Mouse (Mus musculus) c-Kit-negative CD71-positive TER-119-positive erythroid progenitor cells, embryonic 14.5 days (primary cell): Measurements from ENCODE around the gene Nptx1.

Experiments used
- DNase-seq: peaks from one replicate; pipeline ENCODE4 v3.0.0-alpha.2; 2013; ENCODE audit warnings: low read depth, low spot score

Nptx1 gene

DNA sequence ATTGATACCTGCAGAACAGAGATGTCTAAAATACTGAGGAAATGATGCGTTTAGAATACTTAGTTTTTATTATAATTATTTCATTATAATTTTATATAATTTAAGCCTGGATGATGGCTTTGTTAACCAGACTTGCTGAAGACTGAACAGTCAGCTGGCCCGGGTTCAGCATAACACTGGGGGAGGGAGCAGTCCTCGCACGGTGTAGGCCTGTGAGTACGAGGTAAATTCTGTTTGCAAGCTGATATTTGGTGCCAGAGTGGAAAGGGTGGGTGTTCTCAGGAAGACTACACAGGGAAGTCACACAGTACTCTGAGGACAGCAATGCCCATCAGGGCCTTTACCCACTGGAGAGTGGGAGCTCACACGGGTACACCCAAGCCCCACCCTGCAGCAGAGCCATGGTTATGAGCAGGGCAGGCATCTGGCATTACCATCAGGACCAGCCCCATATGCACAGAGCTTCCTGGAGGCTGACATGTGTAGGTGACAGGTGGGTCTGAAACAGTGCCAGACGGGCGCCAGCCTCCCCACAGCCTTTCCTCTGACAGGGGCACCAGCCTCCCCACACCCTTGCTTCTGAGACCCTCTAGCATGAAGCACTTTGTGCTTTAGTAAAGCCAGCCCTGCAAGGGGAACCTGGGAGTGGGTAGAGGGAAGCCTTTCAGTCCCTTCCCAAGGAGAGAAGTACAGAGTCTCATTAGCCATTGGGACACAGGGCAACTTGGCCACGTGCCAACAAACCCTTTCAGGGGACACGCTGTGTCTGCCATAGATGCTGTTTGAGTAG lies 3.2 kb upstream of the Nptx1 start:
- DNase-seq: no peak

DNA sequence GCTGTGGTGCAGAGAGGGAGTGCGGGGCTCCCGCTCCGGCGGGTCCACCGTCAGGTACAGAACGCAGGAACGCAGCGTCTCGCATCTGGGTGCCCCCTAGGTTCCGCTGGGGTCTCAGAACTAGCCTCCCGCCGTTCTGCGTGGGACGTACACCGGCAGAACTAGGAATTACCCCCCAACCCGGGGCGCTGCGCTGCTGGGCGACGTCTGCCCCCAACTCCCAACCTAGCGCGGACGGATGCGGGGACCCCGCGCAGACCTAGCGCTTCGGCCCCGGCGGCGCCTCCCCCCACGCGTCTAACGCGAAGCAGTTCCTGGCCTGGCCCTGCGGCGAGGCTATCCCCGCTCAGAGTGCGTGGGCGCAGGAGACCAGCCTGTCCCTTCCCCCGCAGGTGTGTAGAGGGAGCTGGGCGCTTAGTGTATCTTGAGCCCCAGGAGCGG lies 1.8 kb upstream of the Nptx1 start:
- DNase-seq: no peak

DNA sequence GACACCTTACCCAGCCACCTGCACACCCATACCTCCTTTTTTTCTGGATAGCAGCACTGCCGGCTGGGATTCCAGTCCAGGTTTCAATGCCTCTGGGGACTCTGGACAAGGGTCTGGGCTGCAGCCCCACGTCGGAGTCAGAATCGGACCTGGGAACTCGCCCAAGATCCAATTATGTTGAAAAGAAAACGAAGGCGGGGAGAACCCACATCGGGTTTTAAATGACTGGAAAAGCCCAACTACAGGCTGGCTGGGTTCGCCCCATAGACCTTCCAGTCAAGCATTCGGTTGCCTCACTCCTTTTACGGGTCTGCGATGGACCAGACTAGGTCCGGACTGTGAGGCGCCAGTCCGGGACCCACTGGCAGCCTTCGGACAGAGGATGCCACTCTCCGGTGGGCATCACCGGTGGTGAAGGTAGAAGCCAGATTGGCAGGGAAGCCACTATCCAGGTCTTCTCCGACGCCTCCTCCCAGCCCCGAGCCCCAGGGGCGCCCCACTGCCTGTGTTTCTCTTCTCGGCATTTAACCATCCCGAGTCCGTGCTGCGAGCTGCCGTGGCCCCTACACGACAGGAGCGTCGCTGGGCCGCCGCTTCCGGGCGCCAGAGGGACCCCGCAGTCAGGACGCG lies 1.3 kb upstream of the Nptx1 start:
- DNase-seq: no peak

DNA sequence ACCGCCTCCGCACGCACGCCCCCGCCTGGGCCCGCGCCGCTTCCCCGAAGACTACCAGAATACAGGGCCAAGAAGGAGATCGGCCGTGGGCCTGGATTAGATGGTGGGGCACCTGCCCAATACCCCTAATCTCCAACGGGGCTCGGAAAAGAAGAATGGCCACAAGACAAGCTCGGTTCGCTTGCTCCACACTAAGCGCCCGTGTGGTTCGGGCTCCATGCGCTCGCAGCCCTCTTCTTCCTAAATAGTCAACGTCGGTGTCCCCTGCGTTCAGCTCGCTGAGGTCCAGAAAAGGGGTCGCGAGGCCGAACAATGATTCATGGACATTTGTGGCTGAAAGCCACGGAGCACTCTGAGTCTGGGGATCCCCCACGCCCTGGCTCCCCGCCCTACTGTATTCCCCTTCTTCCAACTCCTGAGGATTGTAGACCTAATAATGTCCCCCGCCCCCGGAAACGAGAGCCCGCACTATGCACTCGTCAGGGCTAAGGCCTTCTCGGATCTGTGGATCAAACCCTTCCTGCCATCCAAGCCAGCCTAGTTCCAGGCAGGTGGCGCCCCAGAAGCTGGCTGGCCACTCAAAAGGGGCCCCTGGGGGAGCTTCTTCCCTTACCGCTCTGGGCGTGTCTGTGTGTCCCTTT lies 518 bp upstream of the Nptx1 start:
- DNase-seq: no peak

DNA sequence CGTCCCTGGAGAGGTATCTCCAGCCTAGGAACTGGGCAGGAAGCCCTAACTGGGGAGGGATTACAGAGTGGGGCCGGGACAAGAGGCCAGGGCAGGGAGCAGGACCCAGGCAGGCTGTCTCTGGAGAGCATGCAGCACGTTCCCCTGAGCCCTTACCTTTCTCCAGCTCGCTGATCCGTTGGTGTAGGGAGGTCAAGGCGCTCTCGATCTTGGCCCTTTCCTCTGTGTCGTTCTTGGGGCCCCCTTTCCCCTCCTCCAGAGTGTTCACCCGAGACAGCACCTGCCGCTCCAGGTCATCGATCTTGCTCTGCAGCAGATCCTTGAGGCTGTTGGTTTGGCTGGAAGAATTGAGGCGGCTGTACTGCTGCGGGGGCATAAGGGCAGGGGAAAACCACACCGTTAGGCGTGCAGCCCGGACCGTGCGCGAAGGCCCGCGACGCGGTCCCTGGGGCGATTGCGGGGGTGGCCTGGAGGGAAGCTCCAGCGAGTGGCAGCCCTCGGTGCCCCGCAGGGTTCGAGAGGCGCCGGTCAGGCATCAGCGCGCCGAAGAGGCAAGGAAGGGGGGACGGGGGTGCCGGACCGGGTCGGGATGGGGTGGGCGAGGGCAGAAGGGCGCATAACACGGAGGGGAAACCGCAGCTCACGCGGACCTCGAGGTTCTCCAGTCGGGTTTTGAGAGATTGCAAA lies 914 bp downstream of the Nptx1 start:
- DNase-seq: no peak

DNA sequence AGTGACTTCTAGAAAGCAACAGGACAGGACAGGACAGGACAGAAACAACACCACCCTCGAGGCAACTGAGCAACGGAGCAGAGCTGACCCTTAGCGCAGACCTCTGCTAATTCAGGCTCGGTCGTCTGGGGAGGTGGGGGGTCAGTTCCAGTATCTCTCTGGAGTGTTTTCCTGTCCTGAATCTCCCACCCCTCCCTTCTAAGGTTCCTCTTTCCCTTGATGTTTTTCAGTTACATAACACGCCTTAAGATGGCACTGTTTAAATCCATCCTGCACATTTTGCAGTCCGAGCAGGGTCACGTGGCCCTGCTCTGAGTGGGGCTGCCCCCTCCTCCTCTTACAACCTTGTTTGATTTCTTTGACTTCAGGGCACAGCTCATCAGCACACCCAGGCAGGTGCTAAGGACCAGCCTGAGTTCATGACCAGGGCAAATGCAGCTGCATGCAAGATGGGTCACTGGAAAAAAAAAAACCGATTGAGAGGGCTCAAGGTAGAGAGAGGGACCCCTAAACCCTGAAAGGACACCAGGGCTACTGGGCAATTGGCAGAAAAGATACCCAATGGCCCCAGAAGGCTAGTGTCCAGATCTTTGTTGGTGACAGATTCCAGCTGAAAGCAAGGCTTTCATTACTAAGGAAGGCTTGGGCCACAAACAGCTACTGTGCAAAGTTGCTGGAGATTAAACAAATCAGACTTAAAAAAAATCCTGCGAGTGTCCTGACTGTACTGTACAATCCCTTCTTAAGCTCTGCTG lies 1.6 kb downstream of the Nptx1 start:
- no peak for DNase-seq

DNA sequence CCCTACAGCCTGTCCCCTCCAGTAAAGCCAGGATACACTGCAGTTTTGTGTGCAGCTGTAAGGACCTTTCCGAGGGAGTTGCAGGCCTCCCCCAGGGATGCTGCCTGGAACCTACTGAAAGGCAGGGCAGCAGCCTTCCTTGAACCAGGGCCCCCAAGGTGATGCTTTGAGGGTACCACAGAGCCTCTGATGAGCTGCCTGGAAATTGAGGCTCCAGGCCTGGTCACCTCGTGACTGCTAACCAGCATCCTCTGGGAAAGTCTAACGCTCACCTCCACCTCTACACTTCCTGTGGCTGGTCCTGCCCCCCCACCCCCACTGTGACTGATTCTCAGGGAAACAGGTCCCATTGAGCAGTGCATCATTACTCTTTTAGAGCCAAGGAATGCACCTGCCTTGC lies 2.3 kb downstream of the Nptx1 start:
- DNase-seq: no peak

DNA sequence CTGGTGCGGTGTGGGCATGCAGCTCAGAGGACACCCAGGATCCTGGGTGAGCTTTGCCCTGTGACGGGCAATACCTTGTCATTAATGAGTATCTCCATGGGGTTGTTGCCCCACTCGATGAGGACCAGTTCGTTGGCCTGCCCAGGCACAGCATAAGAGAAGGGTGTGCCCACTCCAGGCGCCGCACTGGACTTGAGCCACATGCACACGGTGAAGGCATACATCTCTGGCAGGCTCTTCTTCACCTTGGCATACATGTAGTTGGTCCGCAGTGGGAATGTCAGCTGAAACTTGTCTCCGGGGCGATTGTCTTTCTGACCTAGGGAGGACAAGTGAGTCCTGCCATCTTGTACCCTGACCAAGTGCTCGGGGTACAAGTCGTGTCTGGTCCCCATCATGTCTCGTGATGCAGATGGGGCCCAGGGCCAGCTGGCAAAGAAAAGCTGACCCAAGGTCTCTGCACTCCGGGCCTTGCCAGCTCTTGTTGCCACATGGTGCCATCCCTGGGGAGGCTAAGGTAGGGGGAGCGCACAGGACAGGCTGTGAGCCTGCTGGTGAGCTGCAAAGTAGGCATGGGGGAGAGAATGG lies 2.9 kb downstream of the Nptx1 start:
- DNase-seq: no peak

DNA sequence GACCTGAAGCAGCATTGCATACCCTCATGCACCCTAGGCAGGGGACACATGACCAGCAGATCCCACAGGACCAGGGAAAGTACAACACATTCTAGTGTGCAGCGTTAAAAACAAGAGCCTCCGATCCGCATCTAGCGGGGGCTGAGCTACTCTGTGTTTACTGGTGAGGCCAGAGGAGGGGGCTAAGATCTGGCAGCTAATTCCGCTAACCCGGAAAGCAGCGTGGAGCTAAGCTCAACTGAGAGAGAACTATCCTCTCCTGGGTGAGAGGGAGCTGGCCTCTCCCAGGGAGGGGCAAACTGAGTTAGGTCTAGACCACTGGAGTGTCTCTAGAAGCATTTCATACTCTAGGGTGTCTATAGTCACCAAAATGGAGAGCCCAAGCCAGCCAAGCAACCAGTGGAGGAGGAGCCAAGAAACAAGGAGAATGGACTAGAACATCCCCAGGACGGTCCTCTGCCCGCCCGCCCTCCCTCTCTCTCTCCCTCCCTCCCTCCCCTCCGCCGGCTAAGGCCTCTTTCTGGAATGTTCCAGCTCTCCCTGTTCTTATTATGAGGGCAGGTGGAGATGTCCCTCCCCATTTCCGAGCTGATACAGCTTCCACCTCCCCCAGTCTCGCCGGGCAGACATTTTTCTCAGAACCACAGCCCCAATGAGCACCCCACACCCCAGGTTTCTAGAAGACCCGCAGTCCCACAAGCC lies 3.6 kb downstream of the Nptx1 start:
- no peak for DNase-seq

DNA sequence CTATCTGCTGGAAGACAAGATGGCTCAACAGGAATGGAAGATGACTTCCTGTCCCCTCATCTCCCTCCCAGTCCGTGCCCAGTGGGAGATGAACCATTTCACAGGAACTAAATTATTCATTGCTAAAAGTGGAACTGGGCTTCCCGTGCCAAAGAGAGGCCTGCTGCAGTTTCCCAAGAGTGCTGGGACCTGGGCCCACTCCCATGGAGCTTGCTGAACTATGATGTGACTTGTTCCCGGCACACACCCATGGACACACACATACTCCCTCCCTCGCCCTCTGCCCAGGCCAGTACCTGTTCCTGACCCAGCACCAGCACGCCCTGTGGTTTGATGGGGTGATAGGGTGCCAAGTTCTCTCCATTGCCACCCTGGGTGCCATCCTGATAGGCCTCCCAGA lies 4.7 kb downstream of the Nptx1 start:
- no peak for DNase-seq

DNA sequence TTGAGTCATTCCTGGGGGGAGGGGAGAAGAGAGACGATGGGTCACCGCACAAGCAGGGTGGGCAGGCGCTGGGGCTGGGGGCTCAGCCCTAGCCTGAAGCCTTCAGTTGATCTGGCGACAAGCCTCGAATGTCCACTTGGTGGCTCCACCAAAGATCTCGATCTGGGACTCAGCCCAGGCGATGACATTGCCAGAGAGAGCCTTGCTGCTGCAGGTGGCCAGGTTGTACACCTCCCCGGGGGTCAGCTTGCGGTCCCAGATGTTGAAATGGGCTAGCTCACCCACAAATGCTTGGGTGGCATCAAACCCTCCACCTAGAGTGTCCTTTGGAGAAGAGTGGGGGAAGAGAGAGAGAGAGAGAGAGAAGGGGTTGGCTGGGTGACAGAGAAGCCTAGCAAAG lies 5.2 kb downstream of the Nptx1 start:
- DNase-seq: no peak

DNA sequence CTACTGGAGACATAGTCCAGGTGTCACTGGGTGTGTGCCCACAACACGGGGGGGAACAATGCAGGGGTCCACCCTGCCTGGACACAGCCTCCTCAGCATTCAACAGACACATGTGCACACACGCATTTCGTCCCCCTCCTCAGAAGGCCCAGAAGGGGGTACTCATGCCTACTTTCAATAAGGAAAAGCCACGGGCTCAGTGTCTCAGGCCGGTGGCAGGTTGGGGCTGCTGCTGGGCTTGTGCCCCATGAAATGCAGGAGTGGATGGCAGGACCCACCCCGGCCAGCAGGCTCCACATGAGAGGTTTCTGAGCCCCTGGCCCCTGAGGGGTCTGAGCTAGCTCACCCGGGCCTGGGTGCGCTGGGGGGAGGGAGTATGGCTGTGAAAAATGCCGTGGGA lies 6.5 kb downstream of the Nptx1 start:
- DNase-seq: no peak

DNA sequence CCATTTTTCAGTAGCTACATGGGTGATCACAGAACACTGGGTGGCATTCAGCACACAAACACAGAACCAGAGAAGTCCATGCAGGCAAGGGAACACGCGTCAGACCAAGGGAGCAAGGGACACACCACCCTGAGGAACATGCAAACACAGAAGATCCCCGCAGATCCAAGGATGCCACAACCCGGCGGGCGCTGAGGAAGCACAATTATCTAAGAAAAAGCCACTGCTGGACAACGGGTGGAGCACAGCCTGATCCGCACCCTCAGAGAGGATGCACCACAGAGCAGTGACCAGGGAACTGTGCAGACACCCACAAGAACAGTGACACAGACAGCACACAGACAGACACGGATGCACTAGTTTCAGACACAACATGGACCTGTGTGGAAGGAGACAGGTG lies 7.0 kb downstream of the Nptx1 start:
- no peak for DNase-seq

DNA sequence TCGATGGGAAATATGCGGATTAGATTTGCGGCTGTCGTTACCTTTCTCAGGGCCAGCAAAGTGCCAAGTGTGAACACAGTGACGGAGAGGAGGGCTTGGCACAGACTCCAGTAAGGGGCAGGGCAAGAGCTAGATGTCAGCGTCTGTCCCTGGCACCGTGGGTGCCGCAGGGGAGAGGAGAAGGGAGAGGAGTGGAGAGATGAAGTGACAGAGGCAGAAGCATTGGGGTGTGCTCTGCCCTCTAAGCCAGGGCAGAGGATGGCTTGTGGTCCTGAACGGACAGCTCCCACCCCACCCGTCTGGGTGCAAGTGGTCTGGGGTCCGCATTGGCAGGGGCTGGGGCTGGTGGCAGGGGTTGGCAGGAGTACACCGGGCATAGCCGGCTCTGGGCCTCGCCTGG lies 7.6 kb downstream of the Nptx1 start:
- DNase-seq: no peak

DNA sequence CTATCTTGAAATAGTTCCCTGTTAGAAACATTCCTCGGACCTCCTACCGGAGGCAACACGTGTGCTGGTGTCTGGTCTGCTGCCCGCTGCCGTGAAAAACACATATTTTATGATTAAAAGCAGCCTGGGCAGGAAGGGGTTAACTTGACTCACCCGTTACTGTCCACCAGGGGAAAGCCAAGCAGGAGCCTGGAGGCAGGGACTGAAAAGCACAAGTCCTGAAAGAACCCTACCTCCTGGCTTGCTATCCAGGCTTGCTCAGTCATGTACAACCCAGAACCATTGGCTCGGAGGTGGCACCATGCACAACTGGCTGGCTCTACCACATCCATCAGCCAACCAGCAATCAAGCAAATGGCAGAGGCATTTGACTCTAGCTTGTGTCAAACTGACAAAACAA lies 13.8 kb downstream of the Nptx1 start:
- no peak for DNase-seq

DNA sequence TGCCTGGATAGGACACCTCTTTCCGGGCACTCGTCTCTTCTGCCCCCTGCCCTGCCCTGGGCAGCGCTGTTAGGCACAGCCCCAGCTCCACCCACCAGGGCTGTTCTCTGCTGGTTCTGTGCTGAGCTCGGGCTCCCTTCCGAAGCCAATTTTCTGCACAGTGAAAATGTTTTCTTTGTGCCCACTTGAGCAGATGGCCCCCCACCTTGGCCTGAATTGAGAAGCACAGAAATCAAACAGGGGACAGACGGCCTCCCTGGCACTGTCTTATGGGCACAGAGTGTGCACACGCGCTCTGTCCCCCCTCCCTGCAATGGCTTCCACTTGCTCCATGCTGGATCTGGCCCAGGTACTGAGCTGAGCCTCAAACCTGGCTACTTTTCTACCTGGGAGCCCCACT lies 15.1 kb downstream of the Nptx1 start:
- no peak for DNase-seq

DNA sequence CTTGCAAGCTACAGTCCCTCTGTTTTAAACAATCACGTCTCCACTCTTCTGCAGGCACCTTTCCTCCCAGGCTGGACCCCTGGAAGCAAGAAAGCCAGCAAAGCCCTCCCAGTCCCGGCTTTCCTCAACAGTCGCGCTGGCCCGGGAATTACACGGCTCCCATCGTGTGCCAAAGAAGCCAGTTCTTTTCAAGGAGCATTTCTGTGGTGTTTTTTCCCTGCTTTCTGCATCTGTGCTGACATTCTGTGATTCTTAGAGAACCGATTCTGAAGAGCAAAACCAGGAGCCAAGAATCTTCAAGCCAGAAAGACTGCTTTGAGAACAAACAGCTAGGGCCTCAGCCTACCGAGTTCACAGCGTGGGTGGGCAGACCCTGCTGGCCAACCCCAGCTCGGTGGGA lies 18.6 kb downstream of the Nptx1 start:
- DNase-seq: no peak

DNA sequence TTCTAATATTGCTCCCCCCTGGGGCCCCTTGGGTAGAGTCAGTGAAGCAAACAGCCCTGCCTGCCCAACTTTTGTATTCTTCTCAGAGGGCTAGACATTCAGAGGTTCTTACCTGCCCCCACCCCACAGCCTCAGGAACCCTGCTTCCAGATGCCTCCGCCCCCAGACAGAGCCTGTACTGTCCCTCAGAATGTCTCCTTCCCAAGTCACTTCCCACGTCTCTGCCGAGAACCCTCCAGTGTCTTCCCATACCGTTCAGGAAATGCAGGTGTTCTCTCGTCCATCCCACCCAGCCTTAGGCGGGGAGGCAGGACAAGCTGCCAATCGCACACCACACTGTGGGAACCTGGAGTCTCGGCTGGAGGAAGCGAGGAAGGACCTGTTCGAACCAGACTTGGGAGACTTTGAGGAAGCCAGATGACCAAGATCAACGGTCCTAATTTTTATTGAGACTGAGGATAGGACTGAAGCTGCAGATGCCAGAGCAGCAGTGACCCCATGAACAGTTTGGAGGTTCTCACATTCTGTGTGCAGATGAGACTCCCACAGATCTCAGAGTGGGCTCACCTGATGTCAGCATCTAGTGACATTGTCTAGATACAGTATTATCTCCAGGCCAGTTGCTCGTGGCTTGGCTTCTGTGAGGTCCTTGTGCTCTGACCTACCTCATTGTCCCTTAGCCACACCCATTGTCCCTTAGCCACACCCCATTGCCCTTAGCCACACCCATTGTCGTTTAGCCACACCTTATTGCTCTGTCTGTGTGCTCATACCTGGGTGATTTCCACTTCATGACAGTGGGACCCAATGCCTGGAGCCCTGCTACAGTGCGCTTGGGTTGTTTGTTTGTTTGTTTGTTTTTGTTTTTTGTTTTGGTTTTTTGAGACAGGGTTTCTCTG lies 21.2 kb downstream of the Nptx1 start:
- no peak for DNase-seq

DNA sequence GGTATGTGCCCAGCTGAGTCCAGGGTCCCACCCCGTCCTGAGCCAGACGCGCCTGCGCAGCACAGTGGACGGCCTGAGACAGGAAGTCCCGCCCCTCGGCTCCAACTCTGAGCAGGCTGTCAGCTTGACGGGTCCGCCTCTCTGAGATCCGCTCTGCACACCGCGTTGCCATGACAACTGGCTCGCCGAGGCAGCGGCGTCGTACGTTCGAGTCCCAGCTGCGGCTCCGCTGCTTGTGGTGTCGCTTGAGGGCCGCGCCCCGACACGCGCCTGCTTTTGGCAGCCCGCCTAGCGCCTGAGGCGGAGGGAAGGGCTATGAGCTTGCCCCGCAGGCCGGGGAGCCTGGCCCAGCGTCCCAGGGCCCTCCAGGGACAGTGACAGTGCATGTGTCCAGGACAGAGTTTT lies 23.0 kb downstream of the Nptx1 start:
- peak; percentile 13 for DNase-seq

DNA sequence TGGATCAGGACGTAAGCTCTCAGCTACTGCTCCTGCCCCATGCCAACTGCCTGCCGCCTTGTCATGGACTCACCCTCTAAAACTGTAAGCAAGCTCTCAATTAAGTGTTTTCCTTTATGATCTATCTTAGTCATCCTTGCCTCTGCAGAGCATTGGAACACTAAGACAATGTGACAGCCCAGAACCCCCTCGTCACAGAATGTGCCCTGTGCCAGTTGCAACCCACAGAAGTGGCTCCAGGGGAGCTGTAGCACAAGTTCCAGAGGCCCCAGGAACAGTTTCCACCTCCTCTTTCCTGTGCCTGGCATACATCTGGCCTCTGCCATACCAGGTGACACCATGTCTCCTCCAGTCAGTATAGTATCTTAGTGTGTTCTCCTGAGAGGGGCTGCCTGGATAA lies 24.2 kb downstream of the Nptx1 start:
- DNase-seq: no peak
